27 mouse cellular contexts compared by ENCODE assay signal in the genomic region with DNA sequence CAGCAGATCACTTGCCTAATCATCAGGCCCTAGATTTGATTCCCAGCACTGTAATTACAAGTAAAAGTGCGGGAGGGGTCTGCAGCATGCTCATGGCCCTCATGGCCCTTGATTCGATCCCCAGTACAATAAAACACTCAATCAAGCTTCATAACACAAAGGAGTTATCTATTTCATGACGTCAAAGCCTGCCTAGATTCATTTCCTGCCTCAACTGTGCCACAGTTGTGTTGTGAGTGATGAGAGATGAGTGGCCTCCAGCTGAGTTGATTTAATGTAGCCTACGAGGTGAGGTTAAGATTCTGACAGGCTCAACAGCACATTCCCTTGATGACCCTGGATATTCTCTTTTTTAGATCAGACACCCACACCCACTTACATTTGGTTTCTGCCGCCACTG.
A peak's percentile ranks its signal among the peaks of the same experiment; 100 is the strongest.
DNase-seq lines count a peak whose midpoint lies in the region; ATAC-seq lines count a peak whose summit lies in the region.
"Had no signal": no experiment of that assay in that cellular context is flagged by ENCODE, and none has a peak within 500 bp of the region (broad histone marks: within the 10 kb centered on the region; RNA-seq: fewer than 3 reads in every experiment).

No protein-coding gene starts in this region.

- WGBS in heart, embryonic 10.5 days = 64% methylated on average over 5 of the region's 5 CpGs

- ATAC-seq in CD4-positive, CD25-positive, alpha-beta regulatory T cell, adult 4 months = peak; percentile 22
- ATAC-seq in inflammation-experienced regulatory T-cells, adult 6 months = peak; percentile 5
- ATAC-seq: activated CD4-positive, CD25-positive, alpha-beta regulatory T cell, adult 4 months; forebrain, embryonic 15.5 days; intestine, embryonic 16.5 days had no signal

- peaks cover 36% of the 10 kb centered on the region for H3K36me3 ChIP-seq in heart, embryonic 10.5 days

- H3K4me1 ChIP-seq in heart, embryonic 10.5 days = peaks cover 40% of the 10 kb centered on the region
- H3K4me1 ChIP-seq: embryonic facial prominence, embryonic 13.5 days; forebrain, embryonic 15.5 days had no signal

- H3K27me3 ChIP-seq in heart, embryonic 10.5 days (ENCODE audit: insufficient read depth, poor library complexity, severe bottlenecking) = no peaks in the 10 kb centered on the region
- H3K27me3 ChIP-seq: embryonic facial prominence, embryonic 13.5 days; forebrain, embryonic 12.5 days; forebrain, embryonic 15.5 days; heart, embryonic 12.5 days; heart, embryonic 15.5 days had no signal

- H3K27ac ChIP-seq in heart, embryonic 10.5 days = peak overlapping the region; percentile 22; the same call in 1 of the 2 replicates
- H3K27ac ChIP-seq: embryonic facial prominence, embryonic 10.5 days; embryonic facial prominence, embryonic 13.5 days; forebrain, embryonic 12.5 days; forebrain, embryonic 15.5 days; hindbrain, embryonic 14.5 days had no signal

- H3K4me3 ChIP-seq in heart, embryonic 10.5 days = no peak overlapping the region
- H3K4me3 ChIP-seq: embryonic facial prominence, embryonic 10.5 days; embryonic facial prominence, embryonic 13.5 days; erythroblast, embryonic 14.5 days; forebrain, embryonic 12.5 days; forebrain, embryonic 15.5 days; heart, embryonic 12.5 days; heart, embryonic 15.5 days had no signal

- no peaks in the 10 kb centered on the region for H3K9me3 ChIP-seq in heart, embryonic 10.5 days
- H3K9me3 ChIP-seq: embryonic facial prominence, embryonic 10.5 days; embryonic facial prominence, embryonic 13.5 days; forebrain, embryonic 12.5 days; forebrain, embryonic 15.5 days; heart, embryonic 12.5 days; heart, embryonic 15.5 days had no signal

- no peak for DNase-seq in heart, embryonic 10.5 days (ENCODE audit: low spot score)
- DNase-seq in heart, postnatal 10 days = no peak
- DNase-seq in CD4-positive helper T cell, adult 2 months (ENCODE audit: low read depth, low spot score) = peak; percentile 43
- DNase-seq in thymus, postnatal 25 days = no peak
- no peak for DNase-seq in yolk sac, embryonic 10.5 days (ENCODE audit: low spot score)
- DNase-seq: adrenal gland, adult 8-10 months; adrenal gland, postnatal 25 days; cerebellum, adult 11-12 months; cerebellum, adult 8-10 months; cerebellum, postnatal 10 days; cerebellum, postnatal 36 days; embryo, embryonic 11 days; gastrocnemius, postnatal 25 days; heart, postnatal 14 days; heart, postnatal 4 days had no signal

- intact Hi-C loops in heart, postnatal 10 days (cut with DNase I) = no loop called here
